Mouse (Mus musculus) CH12.LX (cell line): ENCODE measurements around the gene Plekhb1. TPM values are rescaled to one million over a fixed set of nuclear protein-coding genes. Genes with fewer than 3 reads are reported as not detected.

Experiments
- DNase-seq: peaks from one replicate; pipeline ENCODE4 v3.0.0-alpha.2; 2013; ENCODE audit errors: extremely low read depth
- H3K27ac ChIP-seq: 2 replicates; pipeline ENCODE4 v1.5.1; 2012; ENCODE audit warnings: low read depth, mild to moderate bottlenecking, control low read depth, moderate library complexity; ENCODE audit not compliant: insufficient read depth
- H3K27me3 ChIP-seq: replicated peaks from 2 replicates; pipeline ENCODE3; 2012; ENCODE audit warnings: inconsistent platforms
- H3K36me3 ChIP-seq, 2 experiments: replicated peaks in 1 of 2; 2 replicates each; pipeline versions ENCODE3 to v1.6.1; 2012; ENCODE audit warnings: inconsistent platforms in 1 of 2, low read length in 1 of 2, mild to moderate bottlenecking in 1 of 2, mixed read lengths in 1 of 2, moderate library complexity in 1 of 2; ENCODE audit not compliant: control insufficient read depth in 1 of 2, insufficient read depth in 1 of 2
- H3K4me1 ChIP-seq, 2 experiments: 2 replicates each; pipeline ENCODE4 v1.6.1; 2012; ENCODE audit warnings: inconsistent platforms in 1 of 2, moderate library complexity in 1 of 2; ENCODE audit not compliant: insufficient read depth in 2 of 2, control insufficient read depth in 1 of 2
- H3K4me2 ChIP-seq: 2 replicates; pipeline ENCODE4 v1.6.1; 2012; ENCODE audit warnings: low read depth, mild to moderate bottlenecking, control low read depth; ENCODE audit not compliant: poor library complexity, insufficient read depth, severe bottlenecking
- H3K4me3 ChIP-seq, 3 experiments: fragments of 150-350 bp in 1 of 3; sonication (generic) in 1 of 3; replicated peaks in 1 of 3; 2 replicates each; pipeline versions ENCODE3 to v1.5.1; 2011 to 2012; ENCODE audit warnings: low read depth in 2 of 3, low read length in 2 of 3, mild to moderate bottlenecking in 2 of 3, moderate library complexity in 2 of 3, control low read depth in 1 of 3, improper control_type of control experiment in 1 of 3, inconsistent platforms in 1 of 3, mixed read lengths in 1 of 3; ENCODE audit not compliant: poor library complexity in 1 of 3
- H3K79me2 ChIP-seq: replicated peaks from 2 replicates; pipeline ENCODE4 v1.6.1; 2012; ENCODE audit warnings: mild to moderate bottlenecking, moderate library complexity; ENCODE audit not compliant: control insufficient read depth, poor library complexity, insufficient read depth, severe bottlenecking; ENCODE audit errors: extremely low read depth
- H3K9ac ChIP-seq: 2 replicates; pipeline ENCODE4 v1.6.1; 2012; ENCODE audit warnings: low read depth, mild to moderate bottlenecking, control low read depth, moderate library complexity; ENCODE audit not compliant: insufficient read depth
- H3K9me3 ChIP-seq: replicated peaks from 2 replicates; pipeline ENCODE3; 2012; ENCODE audit warnings: low read length, inconsistent platforms, mixed read lengths
- BHLHE40 ChIP-seq: IDR thresholded peaks from 2 replicates; pipeline ENCODE4 v1.6.1; 2011; ENCODE audit warnings: mild to moderate bottlenecking, low read depth, low read length, improper control_type of control experiment
- CHD1 ChIP-seq: IDR thresholded peaks from 2 replicates; pipeline ENCODE4 v1.6.1; 2012; ENCODE audit warnings: low read depth, low read length, improper control_type of control experiment, inconsistent platforms
- CTCF ChIP-seq, 2 experiments: IDR thresholded peaks in 1 of 2; conservative IDR thresholded peaks in 1 of 2; 2 replicates each; pipeline ENCODE4 v1.5.1; 2011 to 2012; ENCODE audit warnings: low read depth in 2 of 2, low read length in 2 of 2, improper control_type of control experiment in 1 of 2, inconsistent platforms in 1 of 2, mild to moderate bottlenecking in 1 of 2, moderate library complexity in 1 of 2
- GABPA ChIP-seq: IDR thresholded peaks from 2 replicates; pipeline ENCODE4 v1.6.1; 2012; ENCODE audit warnings: low read depth, low read length, improper control_type of control experiment, inconsistent platforms; ENCODE audit not compliant: insufficient replicate concordance
- HCFC1 ChIP-seq: IDR thresholded peaks from 2 replicates; pipeline ENCODE4 v1.6.1; 2012; ENCODE audit warnings: low read depth, mild to moderate bottlenecking, inconsistent platforms, low read length, improper control_type of control experiment
- JUN ChIP-seq: IDR thresholded peaks from 2 replicates; pipeline ENCODE4 v1.6.1; 2011; ENCODE audit warnings: low read depth, mild to moderate bottlenecking, low read length, improper control_type of control experiment, moderate library complexity; ENCODE audit not compliant: insufficient read depth
- JUND ChIP-seq: conservative IDR thresholded peaks from 2 replicates; pipeline ENCODE4 v1.6.1; 2011; ENCODE audit warnings: low read depth, low read length, improper control_type of control experiment
- MAX ChIP-seq: IDR thresholded peaks from 2 replicates; pipeline ENCODE4 v1.6.1; 2011; ENCODE audit warnings: low read length, improper control_type of control experiment
- MEF2A ChIP-seq: IDR thresholded peaks from 2 replicates; pipeline ENCODE4 v1.6.1; 2014; ENCODE audit warnings: low read depth, mild to moderate bottlenecking, inconsistent platforms, low read length, improper control_type of control experiment, borderline replicate concordance
- MXI1 ChIP-seq: IDR thresholded peaks from 2 replicates; pipeline ENCODE4 v1.6.1; 2011; ENCODE audit warnings: mild to moderate bottlenecking, low read depth, low read length, improper control_type of control experiment
- NELFE ChIP-seq: IDR thresholded peaks from 2 replicates; pipeline ENCODE4 v1.6.1; 2011; ENCODE audit warnings: low read depth, low read length, improper control_type of control experiment
- RAD21 ChIP-seq: IDR thresholded peaks from 2 replicates; pipeline ENCODE4 v1.6.1; 2011; ENCODE audit warnings: low read depth, mild to moderate bottlenecking, low read length, improper control_type of control experiment, moderate library complexity
- RCOR1 ChIP-seq: conservative IDR thresholded peaks from 2 replicates; pipeline ENCODE4 v1.6.1; 2012; ENCODE audit warnings: low read depth, mild to moderate bottlenecking, inconsistent platforms, low read length, improper control_type of control experiment
- SMC3 ChIP-seq: IDR thresholded peaks from 2 replicates; pipeline ENCODE4 v1.6.1; 2011; ENCODE audit warnings: low read depth, low read length, improper control_type of control experiment
- TCF12 ChIP-seq: IDR thresholded peaks from 2 replicates; pipeline ENCODE4 v1.6.1; 2014; ENCODE audit warnings: low read depth, mild to moderate bottlenecking, inconsistent platforms, low read length, improper control_type of control experiment
- USF1 ChIP-seq: IDR thresholded peaks from 2 replicates; pipeline ENCODE4 v1.6.1; 2014; ENCODE audit warnings: low read depth, mild to moderate bottlenecking, inconsistent platforms, low read length, improper control_type of control experiment
- USF2 ChIP-seq: conservative IDR thresholded peaks from 2 replicates; pipeline ENCODE4 v1.6.1; 2011; ENCODE audit warnings: low read depth, low read length, improper control_type of control experiment
- ZC3H11A ChIP-seq: IDR thresholded peaks from 2 replicates; pipeline ENCODE4 v1.6.1; 2012; ENCODE audit warnings: low read depth, mild to moderate bottlenecking, inconsistent platforms, low read length, improper control_type of control experiment
- ZKSCAN1 ChIP-seq: IDR thresholded peaks from 2 replicates; pipeline ENCODE4 v1.6.1; 2012; ENCODE audit warnings: low read depth, inconsistent platforms, low read length, improper control_type of control experiment, borderline replicate concordance
- ZNF384 ChIP-seq: IDR thresholded peaks from 2 replicates; pipeline ENCODE4 v1.6.1; 2012; ENCODE audit warnings: low read depth, low read length, improper control_type of control experiment, inconsistent platforms
- dilution Hi-C: fragments of 300-500 bp; cut with MboI; formaldehyde crosslinking; loops from 2 replicates; pipeline ENCODE4 v1.14.3; 2020; ENCODE audit warnings: low sequenced_read_pairs; ENCODE audit not compliant: extremely low pct_unique_long_range_greater_than_20kb, extremely low pct_ligation_motif_present
- in situ Hi-C: fragments of 300-500 bp; cut with MboI; formaldehyde crosslinking; loops from 3 replicates; pipeline ENCODE4 v1.14.3; 2019; ENCODE audit warnings: low sequenced_read_pairs, low pct_ligation_motif_present, low pct_unique_long_range_greater_than_20kb, mixed read lengths
- polyA plus RNA-seq: library from polyadenylated mRNA; unstranded; fragments of >175 nt; gene quantifications from 2 replicates; pipeline ENCODE4 v1.2.1, GENCODE M21; 2012; ENCODE audit warnings: low read depth; ENCODE audit not compliant: insufficient read length
- total RNA-seq, 2 experiments: library from RNA; depleted of rRNA; stranded (reverse); fragments of 300-350 nt in 1 of 2; fragments of >200 nt in 1 of 2; gene quantifications; 2 replicates each; pipeline ENCODE4 v1.2.3; 2012 to 2014

Plekhb1 gene
- total and polyA plus RNA-seq, 3 experiments, result 0.04 TPM; not detected in 2

DNA sequence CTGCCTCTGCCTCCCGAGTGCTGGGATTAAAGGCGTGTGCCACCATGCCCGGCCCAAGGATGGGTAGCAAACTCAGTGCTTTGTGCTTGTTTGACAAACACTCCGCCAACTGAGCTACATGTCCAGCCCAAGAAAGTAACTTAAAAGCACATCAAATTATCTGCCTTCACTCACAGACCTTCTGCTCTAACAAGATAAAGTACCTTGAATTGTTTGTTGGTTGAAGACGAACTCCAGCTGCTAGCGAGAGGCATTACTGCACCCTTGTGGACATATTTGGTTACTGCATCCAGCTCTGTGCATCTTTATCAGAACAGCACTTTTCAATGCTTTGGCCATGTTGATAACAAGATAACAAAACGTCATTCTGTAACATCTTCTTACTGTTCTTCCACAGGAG lies 22.3 kb upstream of the Plekhb1 start:
- H3K27ac ChIP-seq, result no peak overlapping the region
- peaks cover 0 to 1% of the 10 kb centered on the region in 2 experiments; a peak in 1 of 4 replicates for H3K4me1 ChIP-seq
- H3K4me2 ChIP-seq, result no peak overlapping the region

DNA sequence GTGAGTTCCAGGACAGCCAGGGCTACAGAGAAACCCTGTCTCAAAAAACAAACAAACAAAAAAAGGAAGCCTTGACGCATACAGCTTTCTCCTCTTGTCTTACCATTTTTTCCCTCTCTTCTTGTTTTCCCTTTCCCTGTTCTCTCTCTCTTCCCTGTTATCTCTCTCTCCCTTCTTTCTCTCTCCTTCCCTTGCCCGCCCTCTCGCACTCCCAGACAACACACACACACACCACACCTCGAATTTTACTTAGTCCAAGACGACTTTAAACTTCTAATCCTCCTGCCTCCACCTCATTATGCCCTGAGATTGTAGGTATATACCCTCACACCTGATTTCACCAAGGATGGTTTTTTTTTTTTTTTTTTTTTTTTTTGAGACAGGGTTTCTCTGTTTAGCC lies 21.9 kb upstream of the Plekhb1 start:
- no peaks in the 10 kb centered on the region for H3K36me3 ChIP-seq
- H3K27me3 ChIP-seq, result no peaks in the 10 kb centered on the region
- peaks cover 0 to 3% of the 10 kb centered on the region in 2 experiments; a peak in 1 of 4 replicates for H3K4me1 ChIP-seq
- no peak overlapping the region for H3K27ac ChIP-seq
- H3K79me2 ChIP-seq, result no peaks in the 10 kb centered on the region
- H3K4me3 ChIP-seq, result no peak overlapping the region
- no peak for TF ChIP-seq ZKSCAN1
- TF ChIP-seq GABPA, result no peak
- TF ChIP-seq USF2, result no peak
- TF ChIP-seq CHD1, result no peak
- TF ChIP-seq MXI1, result no peak
- TF ChIP-seq HCFC1, result no peak
- no peak for TF ChIP-seq NELFE
- no peak for TF ChIP-seq TCF12
- no peak for TF ChIP-seq RAD21
- TF ChIP-seq MAX, result no peak
- no peak for TF ChIP-seq RCOR1
- TF ChIP-seq ZC3H11A, result no peak
- no peak for TF ChIP-seq USF1
- no peak for TF ChIP-seq MEF2A
- dilution Hi-C loops, result no loop called here
- in situ Hi-C loops, result loop anchor here (10.0 kb wide), 1 partner anchor 91 kb away; no protein-coding TSS in a partner anchor
- no peaks in the 10 kb centered on the region for H3K9me3 ChIP-seq
- DNase-seq, result no peak
- no peak overlapping the region for H3K4me2 ChIP-seq
- no peak overlapping the region for H3K9ac ChIP-seq

More for the DNA sequence above, 22.3 kb upstream of the Plekhb1 start:
- H3K36me3 ChIP-seq, result no peaks in the 10 kb centered on the region
- no peaks in the 10 kb centered on the region for H3K79me2 ChIP-seq
- in situ Hi-C loops, result loop anchor here (10.0 kb wide), 1 partner anchor 90 kb away; no protein-coding TSS in a partner anchor
- no peaks in the 10 kb centered on the region for H3K27me3 ChIP-seq
- no peaks in the 10 kb centered on the region for H3K9me3 ChIP-seq
- H3K4me3 ChIP-seq, result no peak overlapping the region
- TF ChIP-seq SMC3 (peak; percentile 90), JUND (0 out of 2 replicates have a peak, but pooled peaks have one; percentile 19), BHLHE40 (no peak), ZNF384 (no peak), ZC3H11A (peak; percentile 42; the same call in 1 of the 2 replicates), JUN (no peak), ZKSCAN1 (no peak), RAD21 (peak; percentile 86), CTCF (conservative IDR thresholded peaks at IDR 0.05 in 1 of 2, IDR thresholded peaks at IDR 0.05 in 1 of 2; ENCODE audit: low read depth in 2 of 2, low read length in 2 of 2) (peak; percentile 93 to 99), MXI1 (no peak)
- no peak overlapping the region for H3K9ac ChIP-seq
- peak; percentile 77 for DNase-seq
- dilution Hi-C loops, result no loop called here
